Mouse (Mus musculus): ENCODE results near the gene Gse1. TPM values are rescaled to one million over a fixed set of nuclear protein-coding genes. Genes with fewer than 3 reads are reported as not detected.

The Gse1 gene
- polyA plus RNA-seq, 1 experiment, result 52.4 TPM

- H3K4me1 ChIP-seq (ENCODE audit: control insufficient read depth, insufficient read depth, low read length), result peaks cover 13% of the 10 kb centered on the region
- H3K4me3 ChIP-seq (replicated peaks; ENCODE audit: insufficient read depth, low read depth, low read length), result no peak overlapping the region
- DNase-seq, result peak; percentile 76 to 87
- WGBS, result 22% methylated on average over 4 of the region's 4 CpGs
- H3K27ac ChIP-seq (ENCODE audit: insufficient read depth, low read length), result no peak overlapping the region
- TF ChIP-seq POLR2A (IDR thresholded peaks at IDR 0.05; ENCODE audit: borderline replicate concordance, insufficient read depth, low read length) (no peak), CTCF (IDR thresholded peaks at IDR 0.05; ENCODE audit: borderline replicate concordance, insufficient read depth, low read depth, low read length) (peak; percentile 96)
- no peaks in the 10 kb centered on the region for H3K27me3 ChIP-seq (ENCODE audit: control insufficient read depth, insufficient read depth, low read length)
Measured at GRCm38 (mm10) chr8:120281487-120281886, 53.2 kb downstream of the Gse1 start.

GRCm38 (mm10) chr8:120282465-120282864 is 54.2 kb downstream of the Gse1 start:
- Histone ChIP-seq H3K27ac (ENCODE audit: insufficient read depth, low read length) (no peak overlapping the region), H3K4me1 (ENCODE audit: control insufficient read depth, insufficient read depth, low read length) (peaks cover 8% of the 10 kb centered on the region), H3K4me3 (replicated peaks; ENCODE audit: insufficient read depth, low read depth, low read length) (no peak overlapping the region), H3K27me3 (ENCODE audit: control insufficient read depth, insufficient read depth, low read length) (no peaks in the 10 kb centered on the region)
- TF ChIP-seq POLR2A (IDR thresholded peaks at IDR 0.05; ENCODE audit: borderline replicate concordance, insufficient read depth, low read length) (no peak), CTCF (IDR thresholded peaks at IDR 0.05; ENCODE audit: borderline replicate concordance, insufficient read depth, low read depth, low read length) (no peak)
- DNase-seq, result no peak
- 58% methylated on average over 5 of the region's 5 CpGs for WGBS

GRCm38 (mm10) chr8:120284265-120284664 is 56.0 kb downstream of the Gse1 start:
- Histone ChIP-seq H3K4me3 (replicated peaks; ENCODE audit: insufficient read depth, low read depth, low read length) (no peak overlapping the region), H3K27ac (ENCODE audit: insufficient read depth, low read length) (no peak overlapping the region), H3K4me1 (ENCODE audit: control insufficient read depth, insufficient read depth, low read length) (peaks cover 20% of the 10 kb centered on the region), H3K27me3 (ENCODE audit: control insufficient read depth, insufficient read depth, low read length) (no peaks in the 10 kb centered on the region)
- WGBS, result 77% methylated on average over 9 of the region's 9 CpGs
- no peak for DNase-seq
- TF ChIP-seq POLR2A (IDR thresholded peaks at IDR 0.05; ENCODE audit: borderline replicate concordance, insufficient read depth, low read length) (no peak), CTCF (IDR thresholded peaks at IDR 0.05; ENCODE audit: borderline replicate concordance, insufficient read depth, low read depth, low read length) (no peak)

- no peak overlapping the region for H3K4me3 ChIP-seq (replicated peaks; ENCODE audit: insufficient read depth, low read depth, low read length)
- TF ChIP-seq CTCF (IDR thresholded peaks at IDR 0.05; ENCODE audit: borderline replicate concordance, insufficient read depth, low read depth, low read length) (no peak), POLR2A (IDR thresholded peaks at IDR 0.05; ENCODE audit: borderline replicate concordance, insufficient read depth, low read length) (no peak)
- no peaks in the 10 kb centered on the region for H3K27me3 ChIP-seq (ENCODE audit: control insufficient read depth, insufficient read depth, low read length)
- 90% methylated on average over 3 of the region's 3 CpGs for WGBS
- H3K27ac ChIP-seq (ENCODE audit: insufficient read depth, low read length), result no peak overlapping the region
- H3K4me1 ChIP-seq (ENCODE audit: control insufficient read depth, insufficient read depth, low read length), result peaks cover 28% of the 10 kb centered on the region
- no peak for DNase-seq
Measured at GRCm38 (mm10) chr8:120285033-120285432, 56.8 kb downstream of the Gse1 start.

- H3K27me3 ChIP-seq (ENCODE audit: control insufficient read depth, insufficient read depth, low read length), result no peaks in the 10 kb centered on the region
- no peak overlapping the region for H3K27ac ChIP-seq (ENCODE audit: insufficient read depth, low read length)
- 83% methylated on average over 9 of the region's 9 CpGs for WGBS
- H3K4me1 ChIP-seq (ENCODE audit: control insufficient read depth, insufficient read depth, low read length), result peaks cover 36% of the 10 kb centered on the region
- TF ChIP-seq CTCF (IDR thresholded peaks at IDR 0.05; ENCODE audit: borderline replicate concordance, insufficient read depth, low read depth, low read length) (no peak), POLR2A (IDR thresholded peaks at IDR 0.05; ENCODE audit: borderline replicate concordance, insufficient read depth, low read length) (no peak)
- H3K4me3 ChIP-seq (replicated peaks; ENCODE audit: insufficient read depth, low read depth, low read length), result no peak overlapping the region
- DNase-seq, result no peak
Measured at GRCm38 (mm10) chr8:120285878-120286277, 57.6 kb downstream of the Gse1 start.

- WGBS, result 34% methylated on average over 21 of the region's 21 CpGs
- Histone ChIP-seq H3K27ac (ENCODE audit: insufficient read depth, low read length) (no peak overlapping the region), H3K4me3 (replicated peaks; ENCODE audit: insufficient read depth, low read depth, low read length) (no peak overlapping the region), H3K27me3 (ENCODE audit: control insufficient read depth, insufficient read depth, low read length) (no peaks in the 10 kb centered on the region), H3K4me1 (ENCODE audit: control insufficient read depth, insufficient read depth, low read length) (peaks cover 46% of the 10 kb centered on the region)
- DNase-seq, result peak; percentile 66 to 73
- peak; percentile 76 for TF ChIP-seq CTCF (IDR thresholded peaks at IDR 0.05; ENCODE audit: borderline replicate concordance, insufficient read depth, low read depth, low read length)
- TF ChIP-seq POLR2A (IDR thresholded peaks at IDR 0.05; ENCODE audit: borderline replicate concordance, insufficient read depth, low read length), result no peak
Measured at GRCm38 (mm10) chr8:120288122-120288908, 60.1 kb downstream of the Gse1 start.

GRCm38 (mm10) chr8:120289191-120289590 is 60.9 kb downstream of the Gse1 start:
- WGBS, result 71% methylated on average over 7 of the region's 7 CpGs
- H3K27ac ChIP-seq (ENCODE audit: insufficient read depth, low read length), result no peak overlapping the region; the same call in 1 of the 2 replicates

GRCm38 (mm10) chr8:120289698-120290181 is 61.5 kb downstream of the Gse1 start:
- H3K4me1 ChIP-seq (ENCODE audit: control insufficient read depth, insufficient read depth, low read length), result peaks cover 46% of the 10 kb centered on the region
- H3K4me3 ChIP-seq (replicated peaks; ENCODE audit: insufficient read depth, low read depth, low read length), result no peak overlapping the region
- WGBS, result 5% methylated on average over 10 of the region's 10 CpGs
- peak; percentile 88 to 89 for DNase-seq
- no peaks in the 10 kb centered on the region for H3K27me3 ChIP-seq (ENCODE audit: control insufficient read depth, insufficient read depth, low read length)
- TF ChIP-seq CTCF (IDR thresholded peaks at IDR 0.05; ENCODE audit: borderline replicate concordance, insufficient read depth, low read depth, low read length), result no peak
- TF ChIP-seq POLR2A (IDR thresholded peaks at IDR 0.05; ENCODE audit: borderline replicate concordance, insufficient read depth, low read length), result no peak
- no peak overlapping the region; the same call in 1 of the 2 replicates for H3K27ac ChIP-seq (ENCODE audit: insufficient read depth, low read length)

More at GRCm38 (mm10) chr8:120289191-120289590, 60.9 kb downstream of the Gse1 start:
- no peak overlapping the region for H3K4me3 ChIP-seq (replicated peaks; ENCODE audit: insufficient read depth, low read depth, low read length)
- no peaks in the 10 kb centered on the region for H3K27me3 ChIP-seq (ENCODE audit: control insufficient read depth, insufficient read depth, low read length)
- peaks cover 46% of the 10 kb centered on the region for H3K4me1 ChIP-seq (ENCODE audit: control insufficient read depth, insufficient read depth, low read length)
- DNase-seq, result no peak
- TF ChIP-seq CTCF (IDR thresholded peaks at IDR 0.05; ENCODE audit: borderline replicate concordance, insufficient read depth, low read depth, low read length) (no peak), POLR2A (IDR thresholded peaks at IDR 0.05; ENCODE audit: borderline replicate concordance, insufficient read depth, low read length) (no peak)

Data from cerebellum, adult 2 months (tissue).